Mouse (Mus musculus) C2C12 (cell line): ENCODE results near the gene Gm49425. TPM values are rescaled to one million over a fixed set of nuclear protein-coding genes. Genes with fewer than 3 reads are reported as not detected.
A peak's percentile ranks its signal among the peaks of the same experiment; 100 is the strongest.

Experiments used
- H3K27me3 ChIP-seq: one replicate; pipeline ENCODE4 v1.6.1; 2011; ENCODE audit not compliant: control insufficient read depth, insufficient read depth, insufficient read length
- H3K36me3 ChIP-seq: one replicate; pipeline ENCODE4 v1.6.1; 2011; ENCODE audit not compliant: control insufficient read depth, insufficient read depth
- H3K4me3 ChIP-seq: one replicate; pipeline ENCODE4 v1.5.1; 2011; ENCODE audit warnings: mild to moderate bottlenecking, control low read depth; ENCODE audit not compliant: poor library complexity, insufficient read depth, severe bottlenecking
- H3K79me2 ChIP-seq: one replicate; pipeline ENCODE4 v1.6.1; 2011; ENCODE audit not compliant: control insufficient read depth, insufficient read depth
- H3K79me3 ChIP-seq: one replicate; pipeline ENCODE4 v1.6.1; 2011; ENCODE audit warnings: low read depth, control low read depth
- H3ac ChIP-seq: one replicate; pipeline ENCODE3; 2011; ENCODE audit warnings: low read depth; ENCODE audit not compliant: control insufficient read depth, insufficient read length
- CEBPB ChIP-seq: IDR thresholded peaks from one replicate; pipeline ENCODE4 v1.6.1; 2011; ENCODE audit warnings: low read depth, mild to moderate bottlenecking, control low read depth, moderate library complexity
- CTCF ChIP-seq: IDR thresholded peaks from one replicate; pipeline ENCODE4 v1.5.1; 2011; ENCODE audit not compliant: control insufficient read depth, insufficient read depth, insufficient read length
- FOSL1 ChIP-seq: IDR thresholded peaks from one replicate; pipeline ENCODE4 v1.8.0; 2011; ENCODE audit warnings: mild to moderate bottlenecking, low read length; ENCODE audit not compliant: poor library complexity, insufficient read depth, severe bottlenecking
- MAX ChIP-seq: IDR thresholded peaks from one replicate; pipeline ENCODE4 v1.6.1; 2011; ENCODE audit warnings: mild to moderate bottlenecking, control low read depth
- MYOD1 ChIP-seq: IDR thresholded peaks from one replicate; pipeline ENCODE4 v1.6.1; 2011; ENCODE audit warnings: low read depth; ENCODE audit not compliant: control insufficient read depth, insufficient read length
- MYOG ChIP-seq: IDR thresholded peaks from one replicate; pipeline ENCODE4 v1.6.1; 2011; ENCODE audit not compliant: control insufficient read depth, insufficient read length; ENCODE audit errors: extremely low read depth
- USF1 ChIP-seq: IDR thresholded peaks from one replicate; pipeline ENCODE4 v1.6.1; 2011; ENCODE audit warnings: low read depth, mild to moderate bottlenecking, control low read depth, moderate library complexity
- polyA plus RNA-seq: library from polyadenylated mRNA; unstranded; fragments of >200 nt; fragmentation: generic; extraction: Trizol; gene quantifications from one replicate; pipeline ENCODE4 v1.2.1, GENCODE M21; 2012; ENCODE audit warnings: missing spikeins

Gene Gm49425
- polyA plus RNA-seq, 1 experiment, result not detected

GRCm38 (mm10) chr15:101484939-101485338, 32.1 kb downstream of the Gm49425 start:
- TF ChIP-seq USF1 (no peak), CEBPB (peak; percentile 51)
- no peaks in the 10 kb centered on the region for H3K79me2 ChIP-seq
- H3K4me3 ChIP-seq, result no peak overlapping the region
- H3ac ChIP-seq, result no peak overlapping the region
- H3K27me3 ChIP-seq, result peaks cover 91% of the 10 kb centered on the region
- no peaks in the 10 kb centered on the region for H3K79me3 ChIP-seq
- no peaks in the 10 kb centered on the region for H3K36me3 ChIP-seq

- Histone ChIP-seq H3K27me3 (peaks cover 90% of the 10 kb centered on the region), H3K4me3 (no peak overlapping the region), H3ac (no peak overlapping the region), H3K79me3 (no peaks in the 10 kb centered on the region), H3K79me2 (no peaks in the 10 kb centered on the region), H3K36me3 (no peaks in the 10 kb centered on the region)
- no peak for TF ChIP-seq MYOG
- TF ChIP-seq MAX, result no peak
- TF ChIP-seq CEBPB, result no peak
- TF ChIP-seq USF1, result no peak
- no peak for TF ChIP-seq CTCF
- TF ChIP-seq FOSL1, result no peak
- no peak for TF ChIP-seq MYOD1
These were observed 33.4 kb downstream of the Gm49425 start for GRCm38 (mm10) chr15:101483646-101484045.

- Histone ChIP-seq H3ac (no peak overlapping the region), H3K36me3 (no peaks in the 10 kb centered on the region), H3K79me3 (no peaks in the 10 kb centered on the region), H3K79me2 (no peaks in the 10 kb centered on the region), H3K27me3 (peaks cover 86% of the 10 kb centered on the region), H3K4me3 (no peak overlapping the region)
- TF ChIP-seq CTCF (no peak), USF1 (no peak), MAX (no peak), MYOG (no peak), CEBPB (no peak), FOSL1 (no peak), MYOD1 (no peak)
These were observed 35.0 kb downstream of the Gm49425 start for GRCm38 (mm10) chr15:101482056-101482455.

- H3K79me3 ChIP-seq, result no peaks in the 10 kb centered on the region
- no peak overlapping the region for H3ac ChIP-seq
- no peak for TF ChIP-seq CTCF
- TF ChIP-seq MAX, result no peak
- TF ChIP-seq MYOD1, result no peak
- peaks cover 80% of the 10 kb centered on the region for H3K27me3 ChIP-seq
- no peaks in the 10 kb centered on the region for H3K79me2 ChIP-seq
- H3K36me3 ChIP-seq, result no peaks in the 10 kb centered on the region
- H3K4me3 ChIP-seq, result no peak overlapping the region
These were observed 37.4 kb downstream of the Gm49425 start for GRCm38 (mm10) chr15:101479666-101480060.

GRCm38 (mm10) chr15:101479007-101479665, 37.9 kb downstream of the Gm49425 start:
- H3ac ChIP-seq, result no peak overlapping the region
- no peaks in the 10 kb centered on the region for H3K79me3 ChIP-seq
- peaks cover 76% of the 10 kb centered on the region for H3K27me3 ChIP-seq
- no peak for TF ChIP-seq FOSL1
- no peak for TF ChIP-seq CEBPB
- TF ChIP-seq USF1, result no peak
- TF ChIP-seq MYOD1, result no peak
- no peak for TF ChIP-seq CTCF
- H3K36me3 ChIP-seq, result no peaks in the 10 kb centered on the region
- H3K4me3 ChIP-seq, result no peak overlapping the region
- H3K79me2 ChIP-seq, result no peaks in the 10 kb centered on the region

- H3K79me2 ChIP-seq, result no peaks in the 10 kb centered on the region
- no peaks in the 10 kb centered on the region for H3K36me3 ChIP-seq
- no peak within 1 kb of the TSS for H3ac ChIP-seq
- TF ChIP-seq MAX, result peak; percentile 47
- TF ChIP-seq FOSL1, result peak; percentile 54
- no peak for TF ChIP-seq CTCF
- no peak for TF ChIP-seq MYOD1
- TF ChIP-seq CEBPB, result no peak
- no peak for TF ChIP-seq MYOG
- no peak for TF ChIP-seq USF1
- no peak within 1 kb of the TSS for H3K4me3 ChIP-seq
- peaks cover 27% of the 10 kb centered on the region for H3K27me3 ChIP-seq
- no peaks in the 10 kb centered on the region for H3K79me3 ChIP-seq
These were observed 44.0 kb downstream of the Gm49425 start, which contains the start of gene Krt86 for GRCm38 (mm10) chr15:101472952-101473528. Krt86 (plus strand) TSS chr15:101473478.
